Mouse (Mus musculus): ENCODE results near the gene Tubgcp2. TPM values are rescaled to one million over a fixed set of nuclear protein-coding genes. Genes with fewer than 3 reads are reported as not detected.

The Tubgcp2 gene
- total RNA-seq, 2 experiments from 2014 or later = 36.6 to 38.0 TPM

DNA sequence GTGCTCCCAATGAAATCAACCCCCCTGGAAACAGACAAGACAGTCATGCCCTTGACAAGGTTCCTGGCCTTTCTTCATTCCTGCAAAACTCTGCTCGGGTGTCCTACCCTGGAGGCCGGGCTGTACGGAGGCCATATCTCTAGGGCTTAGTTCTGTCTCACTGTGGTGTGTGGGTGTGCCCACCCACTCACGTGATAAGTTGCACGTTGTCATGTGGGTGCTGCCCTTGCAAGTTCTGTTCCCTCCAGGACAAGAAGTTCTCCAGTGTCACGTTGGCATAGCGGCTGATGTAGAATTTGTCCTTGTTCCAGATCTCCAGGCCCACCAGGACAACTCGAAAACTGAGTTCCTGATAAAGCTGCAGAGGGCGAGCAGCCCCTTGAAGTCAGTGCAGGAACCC, 48.2 kb downstream of the Tubgcp2 start:
- no peak for DNase-seq (ENCODE audit: extremely low spot score in 1 of 2, low spot score in 1 of 2)

DNA sequence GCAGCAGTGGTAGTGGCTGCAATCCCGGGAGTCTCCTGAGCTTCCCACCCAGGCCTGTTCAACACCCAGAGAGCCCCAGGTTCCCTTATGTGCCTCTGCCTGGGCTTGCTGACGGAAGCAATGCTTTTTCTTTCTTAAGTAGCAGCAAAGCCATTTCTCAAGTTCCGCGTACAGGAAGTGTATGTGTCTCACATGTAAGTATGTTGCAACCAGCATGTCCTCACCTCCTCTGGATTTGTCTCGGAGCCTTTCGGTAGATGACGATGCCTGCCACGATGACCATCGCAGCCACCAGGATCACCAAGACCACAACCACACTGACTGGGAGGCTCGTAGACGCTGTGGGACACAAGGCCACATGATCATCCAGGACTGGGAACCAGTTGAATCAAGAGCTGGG, 52.0 kb downstream of the Tubgcp2 start:
- no peak for DNase-seq (ENCODE audit: extremely low spot score in 1 of 2, low spot score in 1 of 2)

DNA sequence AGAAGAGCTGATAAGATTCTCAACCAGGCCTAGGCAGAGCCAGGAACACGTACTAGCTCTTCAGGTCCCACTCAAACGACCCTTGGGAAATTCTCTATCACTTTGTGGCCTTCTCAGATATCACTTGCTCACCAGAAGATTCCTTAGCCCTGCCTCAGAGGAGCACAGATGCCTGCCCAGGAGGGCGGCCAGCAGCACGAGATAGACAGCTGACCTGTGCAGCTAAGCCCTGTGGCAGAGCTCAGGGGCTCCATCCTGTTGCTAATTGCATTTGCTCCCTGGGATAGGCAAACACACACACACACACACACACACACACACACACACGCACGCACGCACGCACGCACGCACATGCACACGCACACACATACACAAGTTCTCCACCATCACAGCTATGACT, 54.4 kb downstream of the Tubgcp2 start:
- no peak for DNase-seq (ENCODE audit: extremely low spot score in 1 of 2, low spot score in 1 of 2)

DNA sequence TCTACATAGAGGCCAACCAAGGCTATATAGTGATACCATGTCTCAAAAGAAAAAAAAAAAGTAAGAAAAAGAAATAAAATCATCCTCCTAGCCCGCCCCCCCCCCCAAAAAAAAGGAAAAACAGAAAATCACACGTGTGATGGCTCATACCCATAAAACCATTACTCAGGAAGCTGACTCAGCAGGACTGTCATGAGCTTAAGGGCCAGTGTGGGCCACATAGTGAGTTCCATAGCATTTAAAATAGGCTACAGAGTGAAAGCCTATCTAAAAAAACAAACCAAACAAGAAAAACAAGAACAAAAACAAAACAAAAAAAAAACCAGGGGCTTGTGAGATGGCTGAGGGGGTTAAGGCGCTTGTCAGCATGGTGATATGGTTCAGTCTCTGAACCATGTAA, 55.7 kb downstream of the Tubgcp2 start:
- DNase-seq (ENCODE audit: extremely low spot score in 1 of 2, low spot score in 1 of 2) = no peak

DNA sequence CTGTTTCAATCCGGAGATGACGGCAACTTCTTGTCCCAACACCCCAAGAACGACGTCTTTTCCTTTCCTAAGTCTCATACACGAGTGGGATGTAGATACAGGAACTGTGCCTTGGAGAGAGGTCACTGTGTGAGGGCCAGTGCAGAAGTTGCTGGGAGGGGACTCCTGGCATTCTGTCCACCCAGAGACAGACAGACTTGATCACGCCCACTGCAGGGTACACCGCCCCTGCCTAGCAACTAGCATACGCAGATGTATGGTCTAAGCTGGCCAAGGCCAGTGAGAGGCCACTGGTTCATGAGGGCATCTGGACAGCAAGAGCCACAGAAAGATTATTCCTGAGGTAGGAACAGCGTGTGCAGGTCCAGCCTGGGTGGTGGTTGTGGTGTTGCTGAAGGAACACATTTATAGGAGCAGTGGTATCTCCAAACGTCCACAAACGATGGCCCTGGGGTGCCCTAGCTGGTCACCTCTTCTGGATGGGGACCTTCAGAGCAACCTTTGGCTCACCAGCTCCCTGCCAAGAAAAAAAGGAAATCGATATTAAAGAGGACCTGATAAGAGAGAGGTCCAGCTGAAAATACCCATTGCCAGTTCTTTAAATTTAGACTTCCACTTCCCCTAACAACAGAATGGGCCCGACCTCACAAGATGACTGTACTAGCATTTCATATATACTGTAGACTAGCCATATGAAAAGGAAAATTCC, 57.3 kb downstream of the Tubgcp2 start:
- DNase-seq (ENCODE audit: extremely low spot score in 1 of 2, low spot score in 1 of 2) = no peak

DNA sequence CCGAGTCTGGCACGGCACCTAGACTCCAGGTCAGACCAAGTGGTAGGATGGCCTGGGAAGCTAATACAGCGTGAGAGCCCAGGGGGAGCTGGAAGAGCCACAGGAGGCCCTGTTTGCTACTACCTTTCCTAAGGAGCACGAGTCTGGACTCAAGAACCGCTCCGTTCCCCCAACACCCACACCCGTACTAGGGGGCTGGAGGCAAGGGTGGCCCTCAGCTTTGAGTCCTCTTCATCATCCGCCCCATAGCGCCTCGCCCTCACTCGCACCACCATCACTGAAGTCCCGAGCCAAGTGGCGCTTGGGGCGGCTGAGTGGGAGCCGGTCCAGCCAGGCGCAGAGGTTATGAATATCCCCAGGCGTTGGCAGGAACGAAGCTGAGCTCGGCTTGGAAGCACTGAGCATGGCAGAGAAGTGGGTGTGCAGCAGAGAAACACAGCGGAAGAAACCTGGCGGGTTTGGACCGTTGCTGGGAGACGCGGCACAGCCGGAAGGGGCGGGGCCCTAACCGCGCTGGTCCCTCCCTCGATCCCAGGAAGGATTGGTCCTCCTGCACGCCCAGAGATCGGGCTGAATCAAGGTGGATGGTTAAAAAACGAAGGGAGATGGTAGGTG, 58.1 kb downstream of the Tubgcp2 start, which contains the start of gene 6430531B16Rik:
Gene 6430531B16Rik, minus strand, starts transcription at position 478 of the 615 bp plus-strand sequence.
- DNase-seq (ENCODE audit: extremely low spot score in 1 of 2, low spot score in 1 of 2) = peak; percentile 77 to 78

DNA sequence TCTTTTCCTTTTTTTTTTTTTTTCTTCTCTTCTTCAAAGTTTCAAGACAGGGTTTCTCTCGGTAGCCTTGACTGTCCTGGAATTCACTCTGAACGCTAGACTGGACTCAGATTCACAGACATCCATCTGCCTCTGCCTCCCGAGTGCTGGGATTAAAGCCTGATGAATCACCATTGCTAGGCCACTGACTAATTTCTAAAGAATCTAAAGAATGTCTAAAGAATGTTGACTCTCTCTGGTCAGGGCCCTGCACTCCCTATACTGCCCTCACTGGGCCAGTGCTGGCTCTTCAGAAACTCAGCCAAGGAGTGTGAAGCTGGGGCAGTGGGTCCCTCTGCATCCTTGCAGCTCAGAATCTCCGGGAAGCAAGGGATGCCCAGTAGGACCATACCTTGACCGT, 61.0 kb downstream of the Tubgcp2 start:
- DNase-seq (ENCODE audit: extremely low spot score in 1 of 2, low spot score in 1 of 2) = no peak

DNA sequence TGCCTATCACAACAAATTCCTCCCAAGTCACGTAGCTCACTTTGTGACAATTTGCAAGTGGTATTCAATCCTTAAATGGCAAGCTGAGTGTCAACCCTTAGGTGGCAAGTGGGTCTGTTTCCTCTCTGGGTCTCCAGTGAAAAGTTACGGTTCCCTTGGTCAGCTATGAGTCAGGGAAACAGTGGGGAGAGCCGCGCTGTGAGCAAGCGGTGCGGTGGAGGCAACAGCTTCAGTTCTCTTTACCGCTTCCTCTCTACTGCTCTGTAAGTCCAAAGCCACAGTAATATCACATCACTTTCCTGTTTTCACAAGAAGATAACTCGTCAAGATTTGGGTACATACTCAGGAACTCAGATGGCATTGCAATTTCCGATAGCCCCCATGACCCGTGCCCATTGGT, 62.2 kb downstream of the Tubgcp2 start:
- DNase-seq (ENCODE audit: extremely low spot score in 1 of 2, low spot score in 1 of 2) = no peak

DNA sequence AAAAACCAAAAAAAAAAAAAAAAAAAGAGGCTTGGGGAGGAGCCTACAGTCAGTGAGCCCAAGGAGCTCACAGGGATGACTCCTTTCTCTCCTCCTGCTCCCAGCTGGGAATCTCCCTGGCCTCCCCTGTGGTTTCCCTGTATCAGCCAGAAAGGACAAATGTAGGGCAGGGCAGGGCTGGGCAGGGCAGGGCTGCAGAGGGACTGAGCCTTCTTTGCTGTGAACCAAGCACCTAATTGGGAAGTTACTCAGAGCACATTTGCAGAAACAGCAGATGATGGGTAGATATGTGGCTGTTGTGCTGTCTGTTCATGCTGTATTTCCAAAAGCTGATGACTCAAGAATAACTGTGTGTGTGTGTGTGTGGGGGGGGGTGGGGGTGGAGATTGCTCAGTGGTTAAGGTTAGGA, 63.5 kb downstream of the Tubgcp2 start:
- DNase-seq (ENCODE audit: extremely low spot score in 1 of 2, low spot score in 1 of 2) = no peak

DNA sequence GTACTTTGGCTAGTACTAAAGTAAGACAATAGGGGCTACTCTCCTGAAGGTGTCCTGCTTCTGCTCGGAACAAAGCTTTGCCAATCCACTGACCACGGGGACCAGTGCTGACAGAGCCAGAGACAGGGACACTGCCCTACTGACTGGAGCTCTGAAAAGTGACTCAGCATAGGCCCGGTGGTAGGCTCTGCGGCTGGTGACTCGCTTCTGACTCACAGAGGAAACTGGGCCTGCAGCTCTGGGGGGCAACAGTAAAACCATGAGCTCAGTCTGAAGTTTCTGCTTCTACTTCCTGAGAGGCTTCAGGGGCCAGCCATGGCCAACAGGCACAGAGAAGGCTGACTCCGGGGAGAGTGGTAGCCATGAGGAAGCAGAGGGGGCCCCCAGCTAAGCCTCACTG, 65.0 kb downstream of the Tubgcp2 start:
- no peak for DNase-seq (ENCODE audit: extremely low spot score in 1 of 2, low spot score in 1 of 2)

DNA sequence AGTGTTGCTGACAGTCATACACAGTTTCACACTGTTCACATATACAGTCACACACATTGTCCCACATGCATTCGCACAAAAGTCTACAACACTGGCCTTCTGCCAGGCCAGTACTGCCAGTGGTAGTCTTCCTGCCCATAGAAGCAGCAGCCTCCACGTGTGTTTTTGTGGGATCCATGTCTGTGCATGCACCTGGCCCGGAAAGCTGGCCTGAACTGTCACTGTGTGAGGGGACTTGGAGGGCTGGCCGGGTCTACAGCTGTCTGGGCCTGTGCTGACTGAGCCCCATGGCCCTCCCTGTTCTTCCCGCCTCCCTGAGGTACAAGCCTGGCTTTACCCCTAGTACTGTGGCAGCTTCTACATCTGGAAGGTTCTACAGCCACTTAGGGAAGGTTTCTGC, 65.5 kb downstream of the Tubgcp2 start:
- no peak for DNase-seq (ENCODE audit: extremely low spot score in 1 of 2, low spot score in 1 of 2)

DNA sequence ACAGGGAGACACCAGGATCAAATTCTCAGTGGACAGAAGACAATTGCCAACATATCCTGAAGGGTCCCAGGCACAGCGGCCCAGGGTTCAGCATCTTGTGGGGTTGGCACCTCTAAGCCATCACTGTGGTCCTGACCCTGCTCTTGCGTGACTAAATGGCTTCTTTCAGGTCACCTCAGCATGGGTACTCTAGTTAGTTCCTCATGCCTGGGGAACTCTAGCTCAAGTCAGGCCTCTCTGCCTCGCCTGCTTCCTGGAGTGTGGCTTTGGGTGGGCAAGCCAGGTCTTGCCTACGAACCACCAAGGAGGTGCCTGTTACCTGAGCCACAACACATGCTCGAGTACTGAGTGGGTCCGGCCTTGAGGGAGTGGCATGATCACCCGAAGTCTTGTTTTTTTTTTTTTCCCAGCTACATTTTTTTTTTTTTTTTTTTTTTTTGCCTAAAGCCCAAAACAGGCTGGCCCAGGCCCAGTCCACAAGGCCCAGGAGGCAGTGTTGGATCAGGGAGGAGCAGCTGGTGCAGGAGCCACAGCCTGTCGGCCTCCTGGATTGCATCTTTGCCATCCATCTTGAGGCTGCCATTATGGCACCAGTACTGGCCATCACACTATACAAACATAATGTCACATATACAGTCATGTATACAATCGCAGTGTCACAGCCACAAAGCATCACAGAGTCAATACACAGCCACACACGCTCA, 66.1 kb downstream of the Tubgcp2 start:
- DNase-seq (ENCODE audit: extremely low spot score in 1 of 2, low spot score in 1 of 2) = no peak

DNA sequence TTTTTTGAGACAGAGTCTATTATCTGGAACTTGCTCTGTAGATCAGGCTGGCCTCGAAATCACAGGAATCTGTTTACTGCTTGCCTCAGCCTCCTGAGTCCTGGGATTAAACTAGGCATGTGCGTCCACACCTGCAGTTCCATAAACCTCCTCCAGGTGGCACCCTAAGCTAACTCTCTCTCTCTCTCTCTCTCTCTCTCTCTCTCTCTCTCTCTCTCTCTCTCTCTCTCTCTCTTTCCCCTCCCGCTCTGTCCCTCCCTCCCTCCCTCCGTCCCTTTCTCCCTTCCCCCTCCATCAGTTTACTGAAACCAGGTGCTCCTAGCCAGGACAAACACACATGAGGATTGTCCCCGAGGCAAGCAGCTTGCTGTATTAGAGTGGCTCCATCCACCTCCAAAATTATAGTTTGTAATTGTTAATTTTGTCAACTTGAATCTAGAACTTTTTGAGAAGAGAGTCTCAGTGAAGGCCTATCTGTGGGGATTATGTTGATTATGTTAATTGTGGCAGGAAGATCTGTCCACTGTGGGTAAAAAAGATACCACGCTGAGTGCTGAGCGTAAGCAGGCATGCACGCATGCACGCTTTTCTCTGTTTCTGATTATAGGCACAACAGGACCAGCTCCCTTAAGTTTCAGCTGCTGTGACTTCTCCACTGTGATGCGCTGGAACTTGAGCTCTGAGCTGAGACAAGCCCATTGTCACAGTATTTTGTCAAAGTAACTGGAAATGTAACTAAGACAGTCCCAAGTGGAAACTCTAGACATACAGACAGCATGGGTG, 66.9 kb downstream of the Tubgcp2 start:
- DNase-seq (ENCODE audit: extremely low spot score in 1 of 2, low spot score in 1 of 2) = peak; percentile 78 to 98

DNA sequence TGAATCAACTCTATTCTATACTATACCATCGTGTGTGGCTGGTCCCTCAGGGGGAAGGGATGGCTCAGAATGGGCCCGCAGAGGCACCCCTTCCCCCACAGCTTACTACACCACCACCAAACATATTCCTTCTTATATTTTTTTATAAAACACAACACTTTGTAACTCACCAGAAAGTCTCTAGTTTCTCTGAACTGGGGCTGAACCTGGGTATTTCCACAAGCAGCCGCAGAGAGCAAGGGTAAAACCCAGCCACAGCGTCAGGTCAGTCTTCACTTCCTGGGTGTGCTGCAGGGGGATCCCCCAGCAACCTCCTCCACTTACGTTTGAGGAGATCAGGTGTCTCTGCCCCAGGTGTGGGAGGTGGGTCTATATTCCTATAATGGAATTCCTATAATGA, 68.0 kb downstream of the Tubgcp2 start:
- no peak for DNase-seq (ENCODE audit: extremely low spot score in 1 of 2, low spot score in 1 of 2)

DNA sequence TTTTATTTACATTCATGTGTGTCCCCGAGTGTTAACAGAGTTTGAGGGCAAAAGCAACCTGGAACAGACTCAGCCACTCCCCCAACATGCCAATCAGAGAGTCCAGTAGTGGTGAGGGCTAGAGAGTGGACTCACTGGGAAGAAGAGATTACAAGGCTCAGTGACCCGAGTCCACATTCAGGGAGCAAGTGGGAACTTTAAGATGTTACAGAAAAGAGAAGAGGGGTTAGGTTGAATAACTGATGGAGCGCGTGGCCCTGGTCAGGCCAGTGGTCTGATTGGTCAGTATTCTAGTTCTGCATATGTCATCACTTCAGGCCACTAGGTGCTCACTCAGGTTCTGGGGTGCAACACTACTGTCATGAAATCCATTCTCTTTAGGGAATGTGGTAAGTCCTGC, 69.3 kb downstream of the Tubgcp2 start:
- DNase-seq (ENCODE audit: extremely low spot score in 1 of 2, low spot score in 1 of 2) = no peak

DNA sequence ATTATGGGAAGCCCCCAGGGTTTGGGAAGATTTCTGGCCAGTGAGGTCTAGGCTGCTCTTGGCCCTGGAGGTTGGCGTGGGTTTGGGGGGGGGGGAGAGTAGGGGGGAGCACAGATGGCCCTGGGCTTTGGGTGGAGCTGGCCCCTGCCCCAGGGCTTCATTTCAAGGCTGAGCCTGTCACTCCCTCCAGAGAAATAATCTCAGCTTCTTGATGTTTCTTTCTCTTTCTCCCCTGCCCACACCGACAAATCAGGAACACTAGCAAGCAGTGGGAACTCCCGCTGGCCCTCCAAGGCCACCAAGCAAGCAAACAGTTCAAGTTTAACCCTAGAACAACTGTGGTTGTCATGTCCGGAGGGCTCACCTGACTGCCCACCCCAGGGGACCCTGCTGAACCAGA, 72.7 kb downstream of the Tubgcp2 start:
- no peak for DNase-seq (ENCODE audit: extremely low spot score in 1 of 2, low spot score in 1 of 2)

DNA sequence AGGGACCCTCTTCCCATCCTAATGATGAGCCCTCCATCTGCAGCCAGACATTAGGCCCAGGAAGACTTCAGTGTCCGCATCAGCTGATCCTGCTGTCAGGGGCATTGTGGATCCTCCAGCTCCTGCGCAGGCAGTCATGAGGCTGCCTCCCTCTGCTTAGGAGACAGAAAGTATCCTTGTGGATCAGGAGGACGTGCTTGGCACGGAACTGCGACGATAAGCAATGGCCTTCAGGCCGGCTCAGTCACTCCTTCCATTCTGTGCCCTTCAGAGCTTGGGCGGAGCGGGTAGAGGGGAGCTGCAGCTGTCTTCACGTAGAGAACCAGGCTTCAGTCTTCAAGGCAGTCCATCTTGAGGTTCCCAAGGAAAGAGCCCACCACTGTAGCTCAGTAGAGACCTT, 75.3 kb downstream of the Tubgcp2 start:
- no peak for DNase-seq (ENCODE audit: extremely low spot score in 1 of 2, low spot score in 1 of 2)

DNA sequence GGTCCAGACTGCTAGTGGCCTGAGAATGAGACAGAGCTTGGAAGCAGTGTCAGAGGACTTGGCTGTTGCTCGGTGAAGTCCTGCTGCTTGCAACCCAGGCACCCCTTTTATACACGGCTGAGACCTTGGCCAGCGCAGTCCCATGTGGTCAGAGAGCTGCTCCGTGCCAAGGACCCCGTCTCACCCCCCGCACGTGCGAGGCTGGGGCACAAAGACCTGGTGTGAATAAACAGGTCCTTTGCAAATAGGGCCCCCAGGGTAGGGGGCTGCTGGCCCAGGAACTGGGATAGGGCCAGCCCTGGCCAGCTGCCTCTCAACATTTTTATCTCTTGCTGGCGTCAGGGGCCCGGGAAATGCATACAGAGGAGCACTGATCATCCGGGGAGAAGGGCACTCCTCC, 78.5 kb downstream of the Tubgcp2 start:
- DNase-seq (ENCODE audit: extremely low spot score in 1 of 2, low spot score in 1 of 2) = no peak

DNA sequence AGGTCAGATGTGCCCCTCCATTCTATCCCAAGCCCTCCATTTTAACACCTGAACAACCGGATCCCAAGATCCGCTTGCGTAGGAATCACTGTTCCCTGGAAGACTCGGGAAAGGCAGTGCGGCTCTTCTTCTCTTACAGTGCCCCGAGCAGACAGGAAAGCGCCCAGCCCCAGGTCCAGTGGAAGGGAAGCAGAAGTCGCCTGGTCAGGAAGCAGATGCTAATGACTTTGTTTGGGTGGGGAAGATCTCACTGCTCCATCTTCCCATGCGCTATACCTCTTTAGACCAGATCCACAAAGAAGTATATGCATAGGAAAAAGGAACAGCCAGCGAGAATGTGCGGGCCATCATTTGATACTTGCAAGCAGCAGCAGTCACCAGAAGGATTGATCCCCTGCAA, 79.0 kb downstream of the Tubgcp2 start:
- DNase-seq (ENCODE audit: extremely low spot score in 1 of 2, low spot score in 1 of 2) = no peak

DNA sequence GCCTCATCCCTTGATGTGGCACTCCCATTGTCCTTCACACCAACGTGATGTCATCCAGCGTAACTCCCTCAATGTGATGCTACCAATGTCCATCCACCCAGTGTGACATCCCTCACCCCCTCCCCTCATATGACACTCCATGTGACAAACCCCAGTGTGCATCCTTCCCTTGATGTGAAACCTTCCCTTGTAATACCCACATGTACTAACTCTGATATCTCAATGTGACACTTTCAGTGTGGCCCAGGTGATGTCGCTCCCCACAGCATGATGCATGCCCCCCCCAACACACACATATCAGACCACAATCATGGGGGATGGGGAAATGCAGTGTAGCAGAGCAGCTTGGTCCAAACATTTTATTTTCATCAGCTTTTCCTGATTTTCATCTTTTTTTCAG, 79.8 kb downstream of the Tubgcp2 start:
- DNase-seq (ENCODE audit: extremely low spot score in 1 of 2, low spot score in 1 of 2) = no peak

DNA sequence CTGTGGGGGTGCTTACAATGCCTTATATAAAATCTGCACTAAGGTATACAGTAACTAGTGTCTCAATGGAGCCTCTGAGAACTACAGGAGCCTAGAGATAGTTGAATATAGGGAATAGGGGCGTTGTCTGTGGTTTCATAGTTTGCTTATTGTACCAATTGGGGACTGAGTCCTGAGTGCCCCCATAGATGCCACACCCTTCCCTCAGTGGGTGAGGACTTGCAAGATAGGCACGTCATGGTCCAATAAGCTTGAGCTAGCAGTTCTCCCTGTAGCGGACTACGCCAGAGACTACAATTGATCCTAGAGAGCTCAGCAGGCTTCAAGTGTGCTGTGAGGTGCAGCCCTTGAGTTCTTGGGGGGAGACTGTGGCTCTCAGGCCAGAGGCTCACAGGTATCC, 81.0 kb downstream of the Tubgcp2 start:
- DNase-seq (ENCODE audit: extremely low spot score in 1 of 2, low spot score in 1 of 2) = no peak
